Mouse (Mus musculus) thymus, adult 2 months (tissue): ENCODE measurements at regions not wholly inside any gene's neighbourhood (a gene's known extent, or its start where the extent isn't known, plus 50 kb on each side); places are given as distances from the start of the nearest gene placed in this dataset.

ENCODE experiments used
- DNase-seq: peaks from one replicate; pipeline ENCODE4 v3.0.0; 2021
- H3K27ac ChIP-seq: fragments of 200-500 bp; 2 replicates; pipeline ENCODE4 v1.5.1; 2012; ENCODE audit warnings: low read length, control low read depth; ENCODE audit not compliant: control insufficient read depth, insufficient read depth
- H3K27me3 ChIP-seq: fragments of 200-500 bp; 2 replicates; pipeline ENCODE4 v1.6.1; 2012; ENCODE audit warnings: mild to moderate bottlenecking, low read length, moderate library complexity, mixed read lengths; ENCODE audit not compliant: control insufficient read depth, insufficient read depth
- H3K36me3 ChIP-seq: fragments of 200-500 bp; 2 replicates; pipeline ENCODE4 v1.6.1; 2012; ENCODE audit warnings: mild to moderate bottlenecking, low read length, moderate library complexity; ENCODE audit not compliant: control insufficient read depth, insufficient read depth
- H3K4me1 ChIP-seq: fragments of 200-500 bp; replicated peaks from 2 replicates; pipeline ENCODE4 v1.6.1; 2012; ENCODE audit warnings: low read length; ENCODE audit not compliant: control insufficient read depth, insufficient read depth
- H3K4me3 ChIP-seq: fragments of 200-500 bp; 2 replicates; pipeline ENCODE4 v1.5.1; 2012; ENCODE audit warnings: mild to moderate bottlenecking, low read length, control low read depth, moderate library complexity; ENCODE audit not compliant: control insufficient read depth, insufficient read depth
- CTCF ChIP-seq: fragments of 200-500 bp; IDR thresholded peaks from 2 replicates; pipeline ENCODE4 v1.5.1; 2012; ENCODE audit warnings: mild to moderate bottlenecking, control low read depth, low read length, moderate library complexity, borderline replicate concordance; ENCODE audit not compliant: control insufficient read depth, poor library complexity, insufficient read depth; ENCODE audit errors: extremely low read depth
- POLR2A ChIP-seq: fragments of 200-500 bp; IDR thresholded peaks from 2 replicates; pipeline ENCODE4 v1.6.1; 2012; ENCODE audit warnings: mild to moderate bottlenecking, low read length, control low read depth, moderate library complexity; ENCODE audit not compliant: control insufficient read depth, poor library complexity, insufficient read depth; ENCODE audit errors: extremely low read depth
- WGBS: fragments of 180-500 bp; shearing (Covaris S2); methylation state at CpG from one replicate; pipeline ENCODE4 v1.1.7; 2018; 5-methylcytosine and 5-hydroxymethylcytosine counted together

DNA sequence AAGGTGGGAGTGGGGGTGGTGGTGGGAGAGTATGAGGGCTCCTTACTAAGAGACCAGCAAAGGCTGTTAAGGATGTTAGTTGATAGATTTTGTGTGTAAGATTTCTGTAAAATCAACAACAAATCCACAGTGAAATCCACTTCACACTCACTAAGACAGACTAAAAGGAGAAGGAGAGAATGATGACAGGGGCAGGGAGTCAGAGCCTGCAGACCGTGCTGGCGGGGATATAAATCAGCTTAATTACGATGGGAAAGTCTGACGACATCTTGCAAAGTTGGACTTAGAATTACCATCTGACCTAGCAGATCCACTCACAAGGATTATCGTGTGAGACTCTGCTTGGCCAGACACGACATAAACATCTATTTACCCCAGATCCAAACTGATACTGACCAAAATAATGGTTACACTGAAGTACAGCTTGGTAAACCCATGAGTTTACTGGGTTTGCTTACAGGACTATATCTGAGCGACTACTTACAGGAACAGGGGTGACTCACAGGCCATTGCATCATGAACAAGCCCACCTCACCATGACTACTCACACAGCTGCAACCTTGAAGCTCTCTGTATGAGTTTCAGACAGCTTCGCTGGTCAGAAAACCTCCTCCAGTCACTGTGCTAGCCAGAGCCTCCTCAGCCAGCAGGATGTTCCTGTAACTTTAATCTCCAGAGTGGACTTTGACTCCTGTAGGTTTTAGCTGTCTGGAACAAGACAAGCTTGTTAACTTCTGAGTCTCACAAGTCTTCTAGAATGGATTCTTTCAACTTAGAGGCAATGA, 50.5 kb upstream of the Ednra start:
- TF ChIP-seq POLR2A (no peak), CTCF (no peak)
- no peaks in the 10 kb centered on the region for H3K36me3 ChIP-seq
- H3K4me3 ChIP-seq = no peak overlapping the region
- no peak for DNase-seq
- no peaks in the 10 kb centered on the region for H3K27me3 ChIP-seq
- WGBS = 83% methylated on average over 8 of the region's 8 CpGs
- no peaks in the 10 kb centered on the region for H3K4me1 ChIP-seq
- no peak overlapping the region for H3K27ac ChIP-seq

DNA sequence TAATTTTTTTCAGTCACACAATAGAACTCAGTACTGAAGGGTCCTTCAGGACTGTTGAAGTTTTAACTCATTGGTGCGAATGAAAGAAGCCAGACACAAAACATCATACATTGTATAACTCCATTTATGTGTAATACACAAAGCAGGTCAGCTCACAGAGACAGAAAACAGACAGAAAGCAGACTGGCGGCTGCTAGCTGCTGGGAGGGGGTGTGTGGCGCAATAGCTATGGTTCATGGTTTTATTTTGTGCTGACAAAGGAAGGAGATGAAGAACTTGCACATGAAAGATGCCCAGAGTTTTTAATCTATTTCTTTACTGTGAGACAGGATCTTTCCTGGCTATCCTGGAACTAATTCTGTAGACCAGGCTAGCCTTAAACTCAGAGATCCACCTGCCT, 51.3 kb upstream of the Ednra start:
- DNase-seq = no peak
- no peak for TF ChIP-seq POLR2A
- TF ChIP-seq CTCF = no peak
- Histone ChIP-seq H3K4me3 (no peak overlapping the region), H3K27ac (no peak overlapping the region), H3K4me1 (no peaks in the 10 kb centered on the region), H3K27me3 (no peaks in the 10 kb centered on the region), H3K36me3 (no peaks in the 10 kb centered on the region)
- 91% methylated on average over 3 of the region's 3 CpGs for WGBS

DNA sequence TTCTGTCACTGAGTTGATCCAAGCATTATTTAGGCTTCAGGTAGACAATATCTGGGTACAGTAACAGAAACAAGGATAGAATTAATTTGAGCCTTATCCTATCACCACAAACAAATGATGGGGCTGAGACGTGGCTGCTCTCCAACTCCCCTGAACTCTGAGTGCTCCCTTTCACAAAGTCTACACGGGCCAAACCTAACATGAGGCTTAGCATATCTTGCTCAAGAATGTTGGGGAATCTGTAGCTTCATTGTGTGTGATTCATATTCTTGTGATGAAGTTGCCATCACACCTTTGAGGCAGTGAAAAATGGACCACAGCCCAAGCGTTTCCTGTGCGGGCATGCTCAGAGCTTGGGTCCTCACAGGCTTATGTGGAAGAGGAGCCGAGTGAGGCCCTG, 53.3 kb upstream of the Ednra start:
- no peak for TF ChIP-seq CTCF
- DNase-seq = no peak
- Histone ChIP-seq H3K4me3 (no peak overlapping the region), H3K4me1 (no peaks in the 10 kb centered on the region), H3K27me3 (no peaks in the 10 kb centered on the region), H3K36me3 (no peaks in the 10 kb centered on the region), H3K27ac (no peak overlapping the region)
- 79% methylated on average over 5 of the region's 5 CpGs for whole genome bisulfite sequencing

DNA sequence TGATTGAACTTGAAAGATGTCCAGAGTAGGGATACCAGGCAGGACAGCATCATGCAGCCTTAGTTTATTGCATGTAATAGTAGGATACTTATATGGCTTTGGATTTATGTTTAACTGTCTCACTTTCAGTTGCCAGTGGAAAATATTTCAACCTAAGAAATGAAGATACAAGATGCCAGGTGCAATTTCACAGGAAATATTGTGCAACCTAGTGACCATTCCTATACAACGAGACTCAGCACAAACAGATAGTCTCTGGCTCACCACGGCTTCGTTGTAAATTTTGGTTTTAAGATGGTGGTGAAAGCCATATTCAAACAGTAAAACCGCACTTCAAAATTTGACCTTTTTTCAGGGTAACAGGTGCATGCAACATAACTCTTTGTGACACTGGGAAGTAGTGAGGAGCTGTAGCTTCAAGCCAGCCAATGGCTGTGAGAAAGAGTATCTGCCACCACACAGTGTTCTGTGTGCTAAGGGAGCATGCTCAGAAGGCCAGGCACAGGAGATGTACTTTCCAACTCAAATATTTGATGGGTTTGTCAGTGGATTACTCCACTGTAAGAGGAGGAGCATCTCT, 61.5 kb upstream of the Ednra start:
- Histone ChIP-seq H3K36me3 (no peaks in the 10 kb centered on the region), H3K27me3 (no peaks in the 10 kb centered on the region), H3K4me3 (no peak overlapping the region), H3K27ac (no peak overlapping the region), H3K4me1 (no peaks in the 10 kb centered on the region)
- DNase-seq = no peak
- TF ChIP-seq POLR2A (no peak), CTCF (no peak)
- 40% methylated on average over 4 of the region's 4 CpGs for WGBS

DNA sequence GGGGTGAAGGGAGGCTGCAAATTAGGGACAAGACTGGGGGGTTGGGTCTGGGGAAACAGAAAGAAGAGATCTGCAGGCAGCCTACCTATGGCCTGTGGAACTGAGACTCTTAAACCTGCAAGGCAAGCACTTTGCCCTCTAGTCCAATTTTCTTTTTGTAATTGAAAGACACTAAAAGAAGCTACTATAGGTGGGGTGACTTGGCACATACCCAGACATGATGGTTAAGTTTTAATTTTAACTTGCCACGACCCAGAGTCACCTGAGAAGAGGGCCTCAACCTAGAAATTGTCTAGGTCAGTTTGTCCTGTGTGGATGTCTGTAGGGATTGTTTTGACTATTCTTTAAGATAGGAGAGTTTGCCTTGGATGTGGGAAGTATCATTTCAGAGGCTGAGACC, 70.6 kb upstream of the Ednra start:
- WGBS = 41% methylated on average over 1 of the region's 1 CpGs
- H3K4me3 ChIP-seq = no peak overlapping the region
- no peak for TF ChIP-seq POLR2A
- TF ChIP-seq CTCF = no peak
- H3K4me1 ChIP-seq = no peaks in the 10 kb centered on the region
- no peak for DNase-seq
- no peaks in the 10 kb centered on the region for H3K36me3 ChIP-seq
- H3K27me3 ChIP-seq = no peaks in the 10 kb centered on the region
- no peak overlapping the region for H3K27ac ChIP-seq

DNA sequence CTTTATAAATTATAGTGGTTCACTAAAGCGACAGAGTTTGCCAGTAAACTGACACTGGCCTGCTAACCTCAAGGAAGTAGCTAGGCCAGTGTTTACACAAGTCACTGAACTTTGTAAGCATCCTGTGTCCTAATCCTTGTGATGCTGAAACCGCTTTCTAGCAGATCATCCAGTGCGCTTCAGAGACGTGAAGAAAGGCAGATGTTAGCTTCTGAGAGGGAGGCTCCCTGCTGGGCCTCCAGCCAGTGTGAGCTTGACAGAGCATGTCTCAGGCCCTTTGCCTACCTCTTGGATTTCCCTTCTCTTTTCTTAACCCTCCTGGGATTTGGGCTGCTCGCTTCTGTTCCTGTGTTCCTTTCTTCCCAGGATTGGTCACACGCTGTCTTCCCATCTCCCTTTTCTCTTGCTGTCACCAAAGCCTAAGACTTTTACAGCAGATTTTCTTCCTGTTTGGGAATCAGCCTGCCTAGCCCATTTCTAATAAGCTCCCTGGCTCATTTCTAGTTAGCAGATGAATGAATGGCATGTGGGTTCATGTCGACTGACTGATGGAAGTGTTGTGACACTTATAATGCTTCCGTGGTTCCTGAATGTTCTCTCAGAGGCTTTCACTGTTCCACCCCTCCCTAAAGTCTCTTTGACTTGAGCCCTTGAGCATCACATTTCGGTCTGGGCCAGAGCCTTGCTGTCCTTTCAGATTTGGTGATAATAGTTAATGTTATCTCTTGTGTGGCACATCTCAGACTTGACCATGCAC, 79.1 kb upstream of the Ednra start:
- no peak overlapping the region for H3K27ac ChIP-seq
- TF ChIP-seq POLR2A (no peak), CTCF (no peak)
- H3K4me1 ChIP-seq = no peaks in the 10 kb centered on the region
- H3K27me3 ChIP-seq = no peaks in the 10 kb centered on the region
- H3K36me3 ChIP-seq = no peaks in the 10 kb centered on the region
- no peak for DNase-seq
- WGBS = 89% methylated on average over 9 of the region's 9 CpGs
- H3K4me3 ChIP-seq = no peak overlapping the region
